10 mouse cellular contexts compared by ENCODE assay signal in the genomic region with DNA sequence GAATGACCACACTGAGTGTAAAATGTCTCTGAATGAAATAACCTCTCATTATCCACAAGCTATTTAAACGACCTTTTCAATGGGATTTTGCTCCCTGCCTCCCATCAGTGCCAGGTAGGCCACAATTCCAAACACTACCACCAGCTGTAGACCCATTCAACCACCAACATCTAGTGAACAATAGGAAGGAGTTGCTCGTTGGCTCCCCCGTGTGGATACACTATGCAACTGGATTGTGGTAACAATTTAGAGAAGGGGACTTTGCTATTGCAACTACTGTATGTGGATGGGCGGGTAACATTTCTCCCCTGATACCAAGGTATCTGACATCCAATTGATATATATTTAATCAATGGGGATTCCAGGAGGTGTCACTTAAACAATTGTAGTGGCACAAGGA. TPM values are rescaled to one million over a fixed set of nuclear protein-coding genes. Genes with fewer than 3 reads are reported as not detected.
DNase-seq lines count a peak whose midpoint lies in the region; ATAC-seq and TF ChIP-seq lines count a peak whose summit lies in the region.
"Had no signal": no experiment of that assay in that cellular context is flagged by ENCODE, and none has a peak within 500 bp of the region (broad histone marks: within the 10 kb centered on the region; RNA-seq: fewer than 3 reads in every experiment).

No protein-coding gene starts in this region.

- TF ChIP-seq CTCF in brain, embryonic 14.5 days (IDR thresholded peaks at IDR 0.05; ENCODE audit: borderline replicate concordance, extremely low read depth, insufficient read depth, insufficient read length): peak; percentile 64; the same call in 1 of the 2 replicates

- no peak for ATAC-seq in hindbrain, embryonic 14.5 days (ENCODE audit: low FRiP score)
- ATAC-seq in hindbrain, embryonic 16.5 days: no peak
- peak; percentile 72; the same call in 1 of the 2 replicates for ATAC-seq in frontal cortex, adult (ENCODE audit: low TSS enrichment)

- WGBS in hindbrain, embryonic 14.5 days: 36% methylated on average over 4 of the region's 4 CpGs
- WGBS in hindbrain, embryonic 16.5 days: 41% methylated on average over 4 of the region's 4 CpGs

- H3K27me3 ChIP-seq in hindbrain, embryonic 14.5 days (ENCODE audit: control insufficient read depth, insufficient read depth, low read length): no peaks in the 10 kb centered on the region
- H3K27me3 ChIP-seq in hindbrain, embryonic 16.5 days (replicated peaks; ENCODE audit: control insufficient read depth, insufficient read depth, low read length): no peaks in the 10 kb centered on the region
- H3K27me3 ChIP-seq: embryonic facial prominence, embryonic 13.5 days; limb, embryonic 15.5 days had no signal

- H3K4me2 ChIP-seq in hindbrain, embryonic 14.5 days (replicated peaks): no peak overlapping the region
- H3K4me2 ChIP-seq in hindbrain, embryonic 16.5 days (ENCODE audit: low read length): no peak overlapping the region
- H3K4me2 ChIP-seq: embryonic facial prominence, embryonic 13.5 days; limb, embryonic 15.5 days had no signal

- H3K4me3 ChIP-seq in hindbrain, embryonic 14.5 days (replicated peaks; ENCODE audit: low read length): no peak overlapping the region
- no peak overlapping the region for H3K4me3 ChIP-seq in hindbrain, embryonic 16.5 days (ENCODE audit: low read length)
- H3K4me3 ChIP-seq: embryonic facial prominence, embryonic 13.5 days; limb, embryonic 15.5 days had no signal

- no peak for TF ChIP-seq POLR2A in brain, embryonic 14.5 days (IDR thresholded peaks at IDR 0.05; ENCODE audit: borderline replicate concordance, extremely low read depth, insufficient read depth, insufficient read length, poor library complexity, severe bottlenecking)

- no peak overlapping the region for H3K27ac ChIP-seq in hindbrain, embryonic 14.5 days
- no peak overlapping the region for H3K27ac ChIP-seq in hindbrain, embryonic 16.5 days (ENCODE audit: low read depth, low read length)
- H3K27ac ChIP-seq: embryonic facial prominence, embryonic 13.5 days; limb, embryonic 15.5 days had no signal

- no peaks in the 10 kb centered on the region for H3K9me3 ChIP-seq in hindbrain, embryonic 14.5 days (ENCODE audit: control insufficient read depth, low read length)
- no peaks in the 10 kb centered on the region for H3K9me3 ChIP-seq in hindbrain, embryonic 16.5 days (ENCODE audit: control insufficient read depth, low read length)
- H3K9me3 ChIP-seq: embryonic facial prominence, embryonic 13.5 days; limb, embryonic 15.5 days had no signal

- H3K36me3 ChIP-seq in hindbrain, embryonic 14.5 days (replicated peaks; ENCODE audit: control insufficient read depth, insufficient read depth): no peaks in the 10 kb centered on the region
- no peaks in the 10 kb centered on the region for H3K36me3 ChIP-seq in hindbrain, embryonic 16.5 days (ENCODE audit: control insufficient read depth, insufficient read depth, low read length)
- H3K36me3 ChIP-seq: embryonic facial prominence, embryonic 13.5 days; limb, embryonic 15.5 days had no signal

- peak; percentile 51 for DNase-seq in hindbrain, embryonic 14.5 days (ENCODE audit: low spot score)
- DNase-seq in ES-CJ7 (ENCODE audit: low read depth, low spot score): peak; percentile 79
- DNase-seq in brain, embryonic 14.5 days (ENCODE audit: low read depth): peak; percentile 48
- peak; percentile 67 to 74 for DNase-seq in layer of hippocampus, postnatal 10 days (ENCODE audit: low spot score in 2 of 2)
- DNase-seq in naive thymus-derived CD4-positive, alpha-beta T cell, adult 2 months (ENCODE audit: low read depth): peak; percentile 71
- DNase-seq in thymus, adult 18-20 months: peak; percentile 31 to 51

- no peak overlapping the region for H3K9ac ChIP-seq in hindbrain, embryonic 14.5 days
- no peak overlapping the region for H3K9ac ChIP-seq in hindbrain, embryonic 16.5 days (ENCODE audit: low read depth, low read length)
- H3K9ac ChIP-seq: embryonic facial prominence, embryonic 13.5 days; limb, embryonic 15.5 days had no signal

- H3K4me1 ChIP-seq in hindbrain, embryonic 14.5 days (replicated peaks; ENCODE audit: control insufficient read depth, insufficient read depth, low read length): no peaks in the 10 kb centered on the region
- H3K4me1 ChIP-seq in hindbrain, embryonic 16.5 days (ENCODE audit: control insufficient read depth, insufficient read depth, low read depth, low read length): no peaks in the 10 kb centered on the region
- H3K4me1 ChIP-seq: embryonic facial prominence, embryonic 13.5 days; limb, embryonic 15.5 days had no signal

RNA-seq across cellular contexts. Expression of a gene that starts 31.2 kb away (rescaled TPM):
- 0.20 TPM in 1 of 2 replicates, not detected in the other for polyA plus RNA-seq in hindbrain, embryonic 14.5 days (2014; fragmentation: Nextera tagmentation; extraction: Ambion mirVana)
- 0.19 and 8.8 TPM in 2 replicates for polyA plus RNA-seq in hindbrain, embryonic 16.5 days (2015; fragmentation: Nextera tagmentation; extraction: Ambion mirVana)
- 0.14 and 0.39 TPM in 2 replicates for polyA plus RNA-seq in brain, embryonic 14.5 days (2012; rRNA removed)
- total RNA-seq in layer of hippocampus, postnatal 10 days (2021): under 1 TPM in 1 of 2 experiments, not detected in 1; 0.33 TPM

RNA-seq across cellular contexts. Expression of a gene that starts 47.4 kb away (rescaled TPM):
- polyA plus RNA-seq in hindbrain, embryonic 14.5 days (2014; fragmentation: Nextera tagmentation; extraction: Ambion mirVana): 18.1 and 21.2 TPM in 2 replicates
- polyA plus RNA-seq in hindbrain, embryonic 16.5 days (2015; fragmentation: Nextera tagmentation; extraction: Ambion mirVana): 20.4 and 23.5 TPM in 2 replicates
- polyA plus RNA-seq in brain, embryonic 14.5 days (2012; rRNA removed): 8.3 and 8.4 TPM in 2 replicates
- 1 to 10 TPM; 9.4 to 9.8 TPM for total RNA-seq in layer of hippocampus, postnatal 10 days (2021)
